Mouse (Mus musculus) adrenal gland, postnatal 4 days (tissue): ENCODE results near the gene Gm12248. TPM values are rescaled to one million over a fixed set of nuclear protein-coding genes. Genes with fewer than 3 reads are reported as not detected.
"Not testable (repeated sequence)": the region's sequence is repeated elsewhere in the genome, so short reads cannot be mapped to it uniquely, and the experiment has no call there.

Experiments used
- DNase-seq, 2 experiments: peaks; one replicate each; pipeline ENCODE4 v3.0.0; 2021 to 2022; ENCODE audit warnings: low spot score in 2 of 2, mixed read lengths in 2 of 2
- total RNA-seq, 2 experiments: library from RNA; stranded (reverse); gene quantifications; 2 replicates each; pipeline ENCODE4 v1.2.3; 2021

Gene Gm12248
- total RNA-seq, 2 experiments from 2014 or later: 0.20 TPM

GRCm38 (mm10) chr11:58102581-58103343, 9.8 kb upstream of the Gm12248 start:
- DNase-seq: no peak

GRCm38 (mm10) chr11:58102146-58102545, 9.2 kb upstream of the Gm12248 start:
- DNase-seq: no peak

DNA sequence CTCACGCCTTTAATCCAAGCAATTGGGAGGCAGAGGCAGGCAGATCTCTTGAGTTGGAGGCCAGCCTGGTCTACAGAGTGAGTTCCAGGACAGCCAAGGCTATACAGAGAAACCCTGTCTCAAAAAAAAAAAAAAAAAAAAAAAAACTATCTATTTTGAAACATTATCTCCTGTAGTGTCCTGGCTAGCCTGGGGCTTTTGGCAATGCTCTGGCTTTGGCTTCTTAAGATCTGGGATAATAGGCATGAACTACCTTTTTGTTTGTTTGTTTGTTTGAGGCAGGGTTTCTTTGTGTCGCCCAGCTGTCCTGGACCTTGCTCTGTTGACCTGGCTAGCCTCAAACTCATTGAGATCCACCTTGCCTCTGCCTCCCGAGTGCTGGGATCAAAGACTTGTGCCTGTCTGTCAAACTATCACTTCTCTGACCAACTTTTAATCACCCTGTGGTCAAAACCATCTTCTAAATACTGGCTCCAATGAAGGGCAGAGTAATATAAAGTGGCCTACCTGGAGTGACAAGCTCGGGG, 8.3 kb upstream of the Gm12248 start:
- DNase-seq: no peak

DNA sequence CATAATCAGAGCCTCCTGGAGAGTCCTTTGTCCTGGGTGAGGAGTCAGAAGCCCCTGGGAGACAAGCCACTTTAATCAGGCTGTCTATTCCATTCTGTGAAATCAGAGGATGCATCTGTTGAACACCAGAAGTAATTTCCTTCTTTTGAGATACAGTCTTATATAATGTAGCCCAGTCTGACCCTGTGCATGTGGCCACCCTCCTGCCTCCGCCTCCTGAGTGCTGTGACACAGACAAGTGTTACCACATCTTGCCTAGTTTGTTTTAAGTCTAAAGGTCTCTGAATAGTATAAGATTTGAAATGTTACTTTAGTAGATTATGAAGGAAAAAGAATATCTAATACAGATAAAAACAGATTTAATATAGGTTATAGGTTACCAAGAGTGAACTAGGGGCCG, 7.1 kb upstream of the Gm12248 start:
- DNase-seq: no peak

DNA sequence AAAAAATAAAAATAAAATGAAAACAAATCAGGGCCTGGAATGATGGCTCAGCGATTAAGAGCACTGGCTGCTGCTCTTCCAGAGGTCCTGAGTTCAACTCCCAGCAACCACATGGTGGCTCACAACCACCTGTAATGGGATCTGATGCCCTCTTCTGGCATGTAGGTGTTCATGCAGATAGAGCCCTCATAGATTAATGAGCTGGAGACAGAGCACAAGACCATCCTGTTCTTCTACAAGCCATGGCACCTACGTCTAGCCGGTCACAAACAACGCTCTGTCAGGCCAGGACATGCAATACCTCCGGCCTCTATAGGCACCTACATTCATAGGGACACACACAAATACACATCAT, 5.4 kb upstream of the Gm12248 start:
- DNase-seq: not testable (repeated sequence)

DNA sequence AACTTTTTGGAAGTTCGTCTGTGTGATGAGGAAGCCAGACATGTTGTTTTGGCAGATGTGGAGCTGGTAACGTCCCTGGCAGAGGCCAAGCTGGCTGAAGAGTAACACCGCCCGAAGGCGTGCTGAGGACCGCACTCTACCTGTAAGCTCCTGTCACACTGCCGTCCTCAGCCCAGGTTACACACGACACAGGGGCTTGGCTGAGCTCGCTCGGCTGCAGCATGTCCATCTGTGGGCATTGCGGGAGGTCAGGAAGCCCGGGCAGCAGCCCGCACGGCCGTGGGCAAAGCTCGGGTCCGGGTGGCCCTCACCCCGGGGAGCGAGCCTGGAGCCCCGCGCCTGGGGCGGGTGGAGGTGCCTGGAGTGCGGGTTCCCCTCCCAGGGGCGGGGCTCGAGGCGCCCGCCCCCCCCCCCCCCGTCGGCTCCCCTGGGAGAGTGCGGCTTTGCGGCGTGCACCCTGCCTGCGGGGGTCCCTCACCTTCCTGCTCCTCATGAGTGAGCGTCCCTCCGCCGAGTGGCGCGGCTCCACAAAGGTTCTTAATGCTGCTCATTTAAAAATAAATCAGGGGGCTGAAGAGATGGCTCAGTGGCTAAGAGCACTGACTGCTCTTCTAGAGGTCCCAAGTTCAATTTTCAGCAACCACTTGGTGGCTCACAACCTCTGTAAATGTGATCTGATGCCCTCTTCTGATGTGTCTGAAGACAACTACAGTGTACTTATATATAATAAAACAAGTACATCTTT, 4.9 kb upstream of the Gm12248 start:
- no peak for DNase-seq

GRCm38 (mm10) chr11:58096821-58097620, 4.1 kb upstream of the Gm12248 start:
- no peak for DNase-seq

- DNase-seq: no peak
These were observed 3.2 kb upstream of the Gm12248 start for GRCm38 (mm10) chr11:58096160-58096559.

- DNase-seq: no peak
These were observed 2.6 kb upstream of the Gm12248 start for GRCm38 (mm10) chr11:58095561-58095960.

DNA sequence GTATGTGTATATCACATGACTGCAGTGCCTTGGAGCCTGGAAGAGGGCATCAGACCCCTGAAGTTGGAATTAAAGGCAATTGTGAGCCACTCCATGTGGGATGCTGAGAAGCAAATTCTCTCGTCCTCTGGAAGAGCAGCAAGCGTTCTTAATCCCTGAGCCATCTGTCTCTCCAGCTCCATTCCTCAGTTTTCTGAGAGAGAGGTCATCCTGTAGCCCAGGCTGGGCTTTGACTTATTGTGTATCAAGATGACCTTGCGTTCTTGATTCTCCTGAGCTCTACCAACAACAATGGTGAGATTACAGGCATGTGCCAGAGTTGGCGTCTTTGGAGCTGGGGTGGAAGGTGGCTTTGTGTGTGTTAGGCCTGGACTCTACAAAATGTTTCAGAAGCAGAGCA, 1.8 kb upstream of the Gm12248 start:
- DNase-seq: no peak

DNA sequence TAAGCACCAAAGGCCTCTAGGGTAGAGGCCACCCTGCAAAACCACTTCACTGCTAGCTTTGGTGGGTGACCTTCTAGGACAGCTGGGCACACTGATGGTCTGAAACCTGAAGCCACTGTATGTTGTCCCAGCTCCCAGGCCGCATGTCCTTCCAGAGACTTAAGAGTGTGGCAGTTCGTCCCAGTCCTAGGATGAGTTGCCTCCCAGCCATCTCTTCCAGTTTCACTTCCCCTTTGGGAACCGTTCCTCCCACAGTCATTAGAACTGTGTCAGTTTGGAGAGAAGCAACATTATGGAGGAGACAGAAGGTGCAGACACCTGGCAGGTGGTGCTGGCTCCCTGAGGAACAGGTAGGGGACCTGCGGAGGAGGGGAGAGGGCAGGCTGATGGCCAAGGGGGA, 393 bp downstream of the Gm12248 start:
- no peak for DNase-seq

DNA sequence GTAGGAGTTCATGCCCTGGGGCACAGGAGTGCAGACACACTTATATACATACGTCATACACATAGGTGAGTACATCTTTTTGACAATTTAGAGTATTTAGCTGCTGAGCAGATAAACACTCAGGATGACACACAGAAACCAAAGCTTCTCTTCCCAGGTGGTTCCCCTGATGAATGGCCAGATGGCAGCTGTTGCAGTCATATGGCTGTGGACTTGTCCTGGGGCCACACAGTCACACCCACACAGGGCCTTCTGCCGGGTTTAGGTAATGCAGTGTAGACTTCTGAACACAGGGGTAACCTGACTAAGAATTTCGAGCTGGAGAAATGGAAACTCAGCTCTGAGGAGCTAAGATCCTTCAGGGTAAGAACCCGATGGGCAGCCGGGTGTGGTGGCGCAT, 11.2 kb downstream of the Gm12248 start:
- no peak for DNase-seq

DNA sequence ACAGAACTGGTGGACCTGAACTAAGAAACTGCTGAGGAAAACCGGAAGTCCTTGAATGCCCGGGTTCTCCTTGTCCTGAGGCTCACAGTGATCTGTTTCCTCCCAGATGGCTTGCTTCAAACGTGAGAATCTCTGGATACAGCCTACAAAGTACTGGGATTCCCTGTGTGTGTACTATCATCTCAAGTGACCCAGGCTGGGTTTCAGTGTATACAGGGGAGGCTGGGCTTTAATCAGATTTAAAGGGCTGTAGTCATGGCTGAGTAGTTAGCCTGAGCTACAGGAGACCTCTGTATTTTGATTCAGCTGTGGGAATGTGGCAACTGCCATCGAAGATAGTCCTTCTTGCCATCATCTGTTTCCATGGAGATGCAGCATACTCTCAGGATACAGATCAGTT, 15.7 kb downstream of the Gm12248 start:
- DNase-seq: no peak

DNA sequence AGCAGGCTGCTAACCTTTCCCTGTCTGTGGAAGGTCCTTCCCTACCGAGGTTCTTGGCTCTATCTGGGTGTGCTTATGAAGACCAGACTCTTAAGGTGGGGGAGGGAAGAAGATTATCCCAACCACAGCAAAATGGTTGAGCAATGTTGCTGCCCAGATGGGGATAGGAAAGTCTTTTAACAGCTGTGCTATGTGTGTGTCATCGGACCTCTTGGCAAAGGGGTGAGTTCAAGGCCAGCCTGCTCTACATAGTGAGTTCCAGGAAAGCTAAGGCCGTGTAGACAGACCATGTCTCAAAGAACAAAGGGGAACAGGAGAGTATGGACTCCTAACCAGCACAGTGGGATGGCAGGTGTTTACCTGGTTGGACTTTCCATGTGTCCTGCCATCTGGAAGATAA, 20.0 kb downstream of the Gm12248 start:
- DNase-seq: no peak

DNA sequence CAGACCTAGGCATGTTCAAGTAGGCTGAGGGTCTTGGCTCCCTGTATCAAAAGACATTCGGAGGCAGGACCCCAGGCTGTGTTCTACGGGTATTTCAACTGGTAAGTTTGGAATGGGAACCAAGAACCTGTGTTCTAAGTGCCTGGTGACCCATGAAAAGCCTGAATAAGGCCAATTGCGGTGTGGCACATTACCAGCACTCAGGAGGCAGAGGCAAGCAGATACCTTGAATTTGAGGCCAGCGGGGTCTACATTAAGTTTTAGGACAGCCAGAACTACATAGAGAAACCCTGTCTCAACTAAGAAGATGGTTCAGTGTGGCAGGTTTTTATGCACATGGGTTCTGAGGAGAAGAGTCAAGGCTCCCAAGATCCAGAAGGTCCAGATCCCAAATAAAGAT, 27.9 kb downstream of the Gm12248 start:
- no peak for DNase-seq

DNA sequence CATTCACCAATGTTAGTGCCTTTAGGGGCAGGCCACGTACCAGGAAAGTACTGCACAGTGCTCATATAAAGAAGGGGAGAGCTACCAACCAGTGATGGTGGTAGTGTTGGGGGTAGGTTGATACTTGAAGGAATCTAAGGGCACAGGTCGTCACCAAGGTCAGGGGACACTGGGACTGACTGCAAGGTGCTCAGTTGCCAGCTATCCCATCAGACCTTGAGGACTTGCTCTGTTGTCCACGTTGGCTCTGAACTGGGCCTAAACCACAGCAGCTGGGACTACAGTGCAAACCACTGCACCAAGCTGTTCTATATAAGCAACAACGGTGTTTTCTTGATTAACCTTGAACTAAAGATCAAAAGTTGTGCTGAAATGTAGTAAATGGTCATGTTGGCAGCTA, 30.3 kb downstream of the Gm12248 start:
- no peak for DNase-seq

- not testable (repeated sequence) for DNase-seq
These were observed 31.7 kb downstream of the Gm12248 start for GRCm38 (mm10) chr11:58061218-58061617.

- DNase-seq: not testable (repeated sequence)
These were observed 33.2 kb downstream of the Gm12248 start for GRCm38 (mm10) chr11:58059752-58060151.

DNA sequence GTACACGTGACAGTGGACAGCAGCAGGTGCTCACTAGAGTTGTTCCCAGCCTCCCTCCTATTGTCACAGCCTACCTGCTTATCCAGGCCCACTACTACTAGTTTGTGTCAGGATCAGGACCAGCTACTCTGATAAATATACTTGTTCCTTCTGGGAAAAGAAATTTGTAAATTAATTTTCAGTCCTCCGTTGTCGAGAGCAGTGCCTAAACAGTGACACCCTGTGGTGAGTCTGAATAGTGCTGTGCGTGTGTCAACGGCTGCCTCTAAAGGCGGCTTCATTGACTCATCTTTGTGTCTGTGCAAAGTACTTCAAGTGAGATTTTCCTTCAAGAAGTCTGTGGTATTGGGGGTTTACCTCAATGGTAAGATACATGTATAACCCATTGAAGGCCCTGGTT, 35.5 kb downstream of the Gm12248 start:
- no peak for DNase-seq

DNA sequence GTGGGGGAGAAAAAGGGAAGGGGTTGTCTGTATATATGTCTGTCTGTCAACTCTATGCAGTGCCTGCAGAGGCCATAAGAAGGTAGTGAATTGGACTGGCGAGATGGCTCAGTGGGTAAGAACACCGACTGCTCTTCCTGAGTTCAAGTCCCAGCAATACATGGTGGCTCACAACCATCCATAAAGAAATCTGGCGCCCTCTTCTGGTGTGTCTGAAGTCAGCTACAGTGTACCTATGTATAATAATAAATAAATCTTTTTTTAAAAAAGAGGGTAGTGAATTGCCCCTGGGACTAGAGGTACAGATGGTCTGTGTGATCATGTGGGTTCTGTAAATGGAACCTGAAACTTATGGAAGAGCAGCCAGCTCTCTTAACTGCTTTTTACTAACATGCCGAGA, 46.5 kb downstream of the Gm12248 start:
- no peak for DNase-seq

DNA sequence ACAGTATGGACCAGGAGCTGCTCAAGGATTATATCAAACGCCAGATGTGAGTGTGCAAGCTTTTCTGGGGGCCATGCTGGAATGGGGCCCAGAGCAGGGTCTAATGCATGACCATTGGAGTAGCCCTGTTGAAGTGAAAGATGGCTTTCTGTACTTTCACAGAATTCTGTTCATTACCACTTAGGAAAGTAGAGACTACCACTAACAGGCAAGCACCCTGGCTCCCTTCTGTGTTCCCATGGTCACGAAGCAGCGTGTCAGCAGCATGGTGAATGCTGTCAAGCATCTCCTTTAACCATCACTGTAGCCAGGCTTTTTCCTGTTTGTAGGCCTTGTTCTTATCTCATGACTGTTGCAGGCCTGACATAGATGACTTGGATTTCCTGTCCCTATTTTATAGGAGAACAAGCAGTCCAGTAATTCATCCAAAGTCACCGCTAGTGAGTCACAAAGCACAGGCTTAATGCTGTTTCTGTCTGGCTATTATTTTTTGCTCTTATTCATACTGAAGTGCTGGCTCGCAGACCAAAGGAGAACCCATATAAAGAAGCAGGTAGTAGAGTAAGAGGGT, 50.0 kb downstream of the Gm12248 start:
- no peak for DNase-seq
